Mouse (Mus musculus): Measurements from ENCODE around the gene Krt15.

- TF ChIP-seq CTCF (IDR thresholded peaks at IDR 0.05; ENCODE audit: control insufficient read depth, insufficient read depth, insufficient read length) (no peak), MYOG (IDR thresholded peaks at IDR 0.05; ENCODE audit: control insufficient read depth, extremely low read depth, insufficient read length) (no peak), MAX (IDR thresholded peaks at IDR 0.05) (no peak), MYOD1 (IDR thresholded peaks at IDR 0.05; ENCODE audit: control insufficient read depth, insufficient read length, low read depth) (no peak)
These were observed at the start of gene Krt15 for GRCm38 (mm10) chr11:100135731-100136130.
